Mouse (Mus musculus) neural tube, embryonic 10.5 days (tissue): ENCODE results near the gene Fgg.

Source experiments
- DNase-seq: peaks from one replicate; pipeline ENCODE4 v3.0.0-alpha.2; 2017; ENCODE audit warnings: low spot score; ENCODE audit errors: extremely low spot score

Gene Fgg

DNA sequence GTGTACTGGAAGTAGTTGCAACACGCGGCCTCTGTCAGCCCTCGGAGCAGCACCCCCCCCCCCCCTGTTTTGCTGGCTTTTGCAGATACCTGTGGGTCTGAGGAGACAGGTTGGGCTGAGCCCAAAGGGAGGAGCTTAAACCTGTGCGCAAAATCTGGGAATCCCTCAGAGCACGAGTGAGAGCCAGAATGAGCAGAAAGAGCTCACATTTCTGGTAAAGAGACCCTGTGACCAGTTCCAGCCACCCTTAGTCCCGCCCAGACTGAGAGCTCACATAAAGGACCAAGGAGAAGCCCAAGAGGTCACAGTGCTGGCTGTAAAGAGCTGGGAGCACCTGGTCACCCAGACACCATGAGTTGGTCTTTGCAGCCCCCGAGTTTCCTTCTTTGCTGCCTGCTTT lies at the start of gene Fgg:
Fgg (plus strand) TSS at position 168 of the 400 bp plus-strand sequence.
- no peak for DNase-seq

DNA sequence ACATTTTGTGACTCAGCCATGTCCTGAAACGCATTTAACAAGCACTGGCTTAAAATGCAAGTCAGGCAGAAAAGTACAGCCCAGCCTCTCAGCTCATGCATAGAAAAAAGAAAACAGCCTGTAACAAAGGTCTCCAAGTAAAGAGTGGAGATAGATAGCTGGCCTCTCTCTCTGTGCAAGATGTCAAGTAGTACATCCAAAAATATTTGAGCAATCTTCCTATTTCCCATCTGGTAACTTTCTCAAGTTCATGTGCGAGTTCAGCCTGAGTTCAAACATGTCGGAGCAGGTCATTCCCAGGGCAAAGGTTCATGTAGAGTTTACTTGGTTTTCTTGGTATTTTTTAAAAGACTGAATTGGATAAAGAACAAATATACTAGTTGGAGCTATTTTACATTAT lies 36.5 kb upstream of the Fgg start:
- no peak for DNase-seq

DNA sequence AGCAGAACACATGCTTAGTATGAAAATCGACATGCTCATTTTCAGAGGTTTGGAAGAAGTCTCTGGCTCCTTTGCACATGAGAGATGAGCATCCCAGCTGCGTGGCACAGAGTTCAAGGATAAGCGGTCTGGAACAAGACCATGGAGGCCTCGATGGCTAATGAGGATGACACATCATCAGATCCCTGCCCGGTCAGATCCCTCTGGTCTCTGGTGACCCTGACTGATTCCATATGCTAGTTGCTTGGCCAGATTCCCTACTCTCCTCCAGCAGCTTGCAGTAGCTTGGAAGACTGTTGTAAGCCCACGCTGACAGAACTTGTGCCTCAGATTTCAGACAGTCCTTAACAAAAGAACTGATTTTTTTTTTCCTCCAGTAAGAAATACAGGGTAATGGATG lies 26.7 kb upstream of the Fgg start:
- no peak for DNase-seq

DNA sequence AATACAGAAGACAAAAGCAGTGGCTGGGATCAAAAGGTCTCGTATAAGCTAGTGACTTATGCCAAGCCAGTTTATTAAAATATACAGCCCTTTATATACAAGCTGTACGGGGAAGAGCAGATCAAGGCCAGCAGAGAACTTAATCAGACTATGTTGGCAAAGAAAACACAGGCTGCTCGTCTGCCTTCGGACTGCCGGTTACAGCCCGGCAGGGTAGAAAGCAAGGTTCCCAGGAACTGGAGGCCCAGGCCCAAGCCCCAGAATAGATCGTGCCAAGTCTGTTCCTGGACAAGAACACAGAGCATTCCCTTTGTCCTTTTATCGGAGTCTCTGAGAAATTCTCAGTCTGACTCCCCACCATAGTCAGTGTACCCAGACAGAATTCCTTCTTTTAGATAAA lies 25.7 kb upstream of the Fgg start:
- no peak for DNase-seq

DNA sequence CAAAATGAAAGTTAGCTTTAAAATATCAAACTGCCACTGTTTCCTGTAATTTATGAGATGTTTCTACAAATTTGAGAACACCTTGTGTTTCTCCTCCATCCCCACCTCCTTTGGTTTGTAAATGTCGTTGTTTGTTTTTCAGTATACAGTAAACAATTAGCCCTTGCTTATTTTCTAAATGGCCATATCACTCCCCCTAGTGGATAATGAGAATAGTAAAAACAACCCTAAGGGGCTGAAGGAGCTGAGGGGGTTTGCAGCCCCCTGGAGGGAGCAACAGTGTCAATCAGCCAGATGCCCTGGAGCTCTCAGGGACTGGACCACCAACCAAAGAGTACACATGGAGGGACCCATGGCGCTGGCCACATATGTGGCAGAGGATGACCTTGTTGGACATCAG lies 22.7 kb upstream of the Fgg start:
- DNase-seq = no peak

DNA sequence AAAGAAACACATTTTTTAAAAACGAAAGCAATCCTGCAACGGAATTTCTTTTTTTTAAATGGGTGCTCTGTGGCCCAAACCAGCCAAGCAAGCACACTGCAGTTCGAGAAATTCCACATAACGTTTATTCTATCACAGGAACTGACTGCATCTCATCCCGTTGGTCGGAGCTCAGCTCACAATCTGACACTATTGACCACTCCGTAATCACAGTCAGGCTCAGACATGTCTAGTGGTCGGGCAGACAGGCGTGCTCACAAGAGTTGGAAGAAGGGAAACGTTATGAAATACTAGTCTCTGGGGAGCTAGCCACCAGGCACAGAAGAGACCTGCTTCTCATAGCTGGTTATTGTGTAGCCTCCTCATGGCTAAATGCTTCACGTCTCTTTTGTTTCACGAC lies 15.6 kb upstream of the Fgg start:
- no peak for DNase-seq

DNA sequence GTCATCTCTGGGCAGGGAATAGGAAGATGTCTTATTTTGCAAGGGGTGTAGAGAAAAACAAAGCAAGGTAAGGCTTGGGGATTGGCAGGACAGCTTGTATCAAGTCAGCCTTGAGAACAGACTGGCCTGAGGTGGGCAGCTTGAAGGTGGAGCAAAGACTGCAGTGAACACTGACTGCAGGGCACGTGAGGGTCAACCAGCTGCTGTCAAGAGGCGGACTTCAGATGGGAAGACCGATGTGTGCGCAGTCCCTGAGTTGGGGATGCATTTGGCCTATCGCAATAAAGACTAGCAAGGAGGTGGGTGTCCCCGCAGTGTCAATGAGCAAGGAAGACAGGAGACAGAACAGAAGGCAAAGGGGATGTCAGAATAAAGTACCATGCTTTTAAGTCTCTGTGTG lies 14.6 kb upstream of the Fgg start:
- no peak for DNase-seq

DNA sequence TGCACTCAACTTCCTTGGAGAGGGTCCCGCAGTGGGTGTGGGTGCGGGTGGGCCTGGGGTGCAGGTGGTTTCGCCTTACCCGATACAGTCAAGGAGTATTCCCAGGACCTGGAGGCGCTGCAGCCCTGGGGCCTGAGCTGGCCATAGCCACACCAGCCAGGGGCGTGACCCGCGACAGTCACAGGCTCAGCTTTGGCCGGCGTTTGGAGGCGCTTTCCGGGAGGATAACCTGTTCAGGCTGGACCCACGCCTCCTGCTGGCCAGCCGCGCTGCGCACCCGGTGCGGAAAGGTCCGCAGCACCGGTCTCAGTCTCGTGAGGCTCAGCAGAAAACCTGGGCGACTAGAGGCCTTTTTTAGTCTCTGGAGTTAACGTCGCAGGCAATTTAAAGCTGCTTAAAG lies 12.2 kb upstream of the Fgg start:
- peak; percentile 78 for DNase-seq

DNA sequence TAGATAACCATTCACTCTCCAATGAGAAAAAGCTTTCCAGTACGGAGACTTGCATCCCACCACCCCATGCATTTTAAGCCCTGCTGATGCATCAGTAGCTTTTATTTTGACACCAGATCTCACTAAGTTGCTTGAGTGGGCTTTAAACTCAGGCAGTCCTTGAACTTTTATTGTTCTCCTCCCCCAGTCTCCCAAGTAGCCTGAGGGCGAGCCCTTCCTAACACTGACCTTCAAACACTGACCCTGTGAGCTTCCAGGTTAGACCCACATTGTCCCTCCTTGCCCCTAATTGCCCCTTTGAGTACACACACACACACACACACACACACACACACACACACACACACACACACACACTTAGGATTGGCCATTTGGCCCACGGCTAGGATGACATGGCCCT lies 10.9 kb upstream of the Fgg start:
- DNase-seq = no peak

DNA sequence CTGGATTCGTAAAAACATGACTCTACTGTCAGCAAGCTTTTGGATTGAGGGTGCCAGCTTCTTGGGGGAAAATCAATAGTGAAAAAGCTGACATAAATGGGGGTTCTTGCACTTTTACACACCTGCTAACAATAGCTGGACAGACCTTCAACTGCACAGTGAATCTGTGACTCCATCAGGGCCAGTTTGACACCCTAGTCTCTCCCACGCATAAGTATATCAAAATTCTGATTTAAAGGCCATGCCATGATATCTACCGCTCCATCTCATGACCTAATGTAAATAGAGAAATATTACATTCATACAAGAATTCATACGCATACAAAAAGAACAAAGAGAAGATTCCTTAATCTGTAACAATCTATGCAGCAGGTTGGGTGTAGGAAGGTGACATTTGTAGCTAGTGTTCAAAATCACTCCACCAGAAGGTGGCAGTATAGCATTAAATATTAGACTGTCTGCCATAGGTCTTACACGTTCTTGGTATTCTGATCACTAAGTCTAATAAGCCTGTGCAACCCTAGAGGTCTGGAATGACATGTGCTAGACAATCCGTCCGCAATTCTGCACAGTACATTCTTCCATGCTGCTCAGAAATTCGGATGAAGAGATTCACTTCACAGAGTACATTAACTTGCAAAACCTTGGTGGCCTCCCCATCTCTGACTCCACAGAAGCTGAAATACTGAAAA lies 8.6 kb upstream of the Fgg start:
- peak; percentile 28 for DNase-seq

DNA sequence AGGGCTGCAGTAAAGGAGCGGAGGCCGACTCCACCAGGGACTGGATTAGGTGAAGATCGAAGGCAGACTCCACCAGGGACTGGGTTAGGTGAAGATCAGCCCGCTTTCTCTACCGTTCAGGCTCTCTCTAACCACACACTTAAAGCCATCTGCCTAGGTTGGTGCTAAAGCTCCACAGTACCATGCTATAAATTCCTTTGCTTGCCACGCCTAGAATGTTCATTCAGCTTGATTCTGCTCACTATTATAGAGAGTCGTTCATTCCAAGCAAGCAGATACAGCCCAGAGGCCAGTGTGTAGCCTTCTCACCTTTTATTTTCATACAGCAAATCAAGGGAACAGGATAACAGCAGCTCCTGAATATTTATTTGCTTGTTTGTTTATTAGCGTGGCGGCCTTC lies 7.5 kb upstream of the Fgg start:
- no peak for DNase-seq

DNA sequence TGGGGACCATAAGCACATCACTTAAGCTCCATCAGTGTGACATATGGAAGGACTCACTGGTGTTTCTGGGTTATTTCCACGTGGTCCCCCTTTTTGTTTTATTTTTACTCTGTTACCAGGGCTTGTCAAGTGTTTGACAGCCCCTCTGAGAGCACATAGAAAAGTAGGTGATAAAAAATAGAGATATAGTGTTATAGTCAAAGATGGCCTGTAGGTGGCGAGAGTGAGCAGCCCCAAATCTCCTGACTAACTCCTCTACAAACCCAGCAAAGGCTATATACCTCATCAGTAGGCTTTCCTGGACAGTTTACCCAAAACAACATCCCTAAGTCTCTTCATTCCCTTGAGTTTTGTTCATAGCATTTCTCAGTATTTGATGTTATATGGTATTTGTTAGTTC lies 5.3 kb upstream of the Fgg start:
- peak; percentile 36 for DNase-seq

DNA sequence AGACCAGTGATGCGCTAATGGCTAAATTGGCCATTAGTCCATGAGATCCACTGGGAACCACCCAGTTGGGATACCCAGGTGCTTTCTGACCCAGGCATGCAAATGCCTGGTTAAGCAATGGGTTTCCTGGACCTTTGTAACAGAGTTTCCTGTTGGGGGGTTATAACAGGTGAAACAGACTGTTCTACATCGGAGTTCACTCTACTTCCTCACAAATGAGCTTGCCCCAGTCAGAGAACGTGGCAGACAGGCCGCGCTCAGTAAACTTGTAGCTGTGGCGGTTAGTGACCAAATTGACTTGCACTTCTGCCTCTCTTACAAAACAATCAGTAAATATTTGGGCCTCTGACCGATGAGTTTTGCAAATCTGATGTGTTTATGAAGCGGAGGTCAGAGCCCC lies 4.5 kb upstream of the Fgg start:
- DNase-seq = no peak

DNA sequence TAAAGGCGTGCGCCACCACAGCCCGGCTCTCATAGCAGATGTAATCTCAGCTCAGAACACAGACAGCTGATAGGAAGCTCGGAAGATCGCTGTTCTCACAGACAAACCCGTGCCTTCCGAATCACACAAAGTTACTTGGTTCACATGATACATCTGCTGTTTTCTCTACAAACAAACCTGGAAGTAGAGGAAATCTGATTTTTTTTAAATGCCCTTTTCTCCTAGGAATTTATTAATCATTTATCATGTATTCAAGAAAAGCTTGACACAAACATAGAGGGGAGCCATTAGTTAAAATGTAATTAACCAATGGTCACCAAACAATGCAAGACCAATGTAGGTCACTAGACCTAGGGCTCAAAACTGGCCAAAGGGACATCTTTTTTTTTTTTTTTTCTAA lies 2.7 kb upstream of the Fgg start:
- DNase-seq = no peak

DNA sequence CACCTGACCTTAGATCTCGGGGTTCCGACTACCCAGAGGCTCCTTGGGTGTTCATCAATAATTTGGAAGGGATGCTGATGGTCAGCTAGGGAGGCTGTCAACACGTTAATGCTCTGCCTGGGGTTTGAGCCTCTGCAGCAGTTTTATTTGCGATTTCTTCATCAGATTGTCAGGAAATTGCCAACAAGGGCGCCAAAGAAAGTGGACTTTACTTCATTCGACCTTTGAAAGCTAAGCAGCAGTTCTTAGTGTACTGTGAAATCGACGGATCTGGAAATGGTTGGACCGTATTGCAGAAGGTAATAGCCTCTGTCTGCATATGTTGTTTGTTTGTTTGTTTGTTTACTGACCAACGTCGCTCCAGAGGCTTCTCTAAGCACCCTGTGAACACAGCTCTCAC lies 2.8 kb downstream of the Fgg start:
- no peak for DNase-seq

DNA sequence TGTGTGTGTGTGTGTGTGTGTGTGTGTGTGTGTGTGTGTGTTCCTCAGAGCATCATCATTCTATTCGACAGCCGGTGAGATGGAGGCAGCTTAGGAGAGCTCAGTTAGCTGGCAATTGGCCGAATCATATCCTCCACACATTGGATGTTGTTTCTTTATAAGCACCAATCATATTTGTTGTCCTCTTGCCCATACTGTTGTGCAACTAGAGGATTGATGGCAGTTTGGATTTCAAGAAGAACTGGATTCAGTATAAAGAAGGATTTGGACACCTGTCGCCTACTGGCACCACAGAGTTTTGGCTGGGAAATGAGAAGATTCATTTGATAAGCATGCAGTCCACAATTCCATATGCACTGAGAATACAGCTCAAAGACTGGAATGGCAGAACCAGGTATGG lies 3.6 kb downstream of the Fgg start:
- no peak for DNase-seq

DNA sequence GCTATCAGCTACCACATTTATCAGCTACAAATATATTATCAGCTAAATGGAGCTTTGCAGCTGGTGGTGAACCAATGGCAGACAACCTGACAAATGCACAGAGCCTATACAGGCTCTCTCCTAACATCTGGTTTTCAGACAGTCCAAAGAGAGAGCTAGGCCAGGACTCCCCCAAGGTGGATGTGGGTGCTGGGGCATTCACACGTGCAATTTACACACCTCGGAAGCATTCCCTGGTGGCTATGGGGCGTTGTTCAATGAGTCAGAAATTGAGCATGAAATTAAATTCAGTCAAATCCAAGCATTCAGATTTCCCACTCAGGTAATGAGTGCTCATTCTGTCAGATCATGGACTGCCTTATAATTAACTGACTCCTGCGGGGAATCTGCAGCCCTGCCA lies 4.0 kb downstream of the Fgg start:
- DNase-seq = no peak

DNA sequence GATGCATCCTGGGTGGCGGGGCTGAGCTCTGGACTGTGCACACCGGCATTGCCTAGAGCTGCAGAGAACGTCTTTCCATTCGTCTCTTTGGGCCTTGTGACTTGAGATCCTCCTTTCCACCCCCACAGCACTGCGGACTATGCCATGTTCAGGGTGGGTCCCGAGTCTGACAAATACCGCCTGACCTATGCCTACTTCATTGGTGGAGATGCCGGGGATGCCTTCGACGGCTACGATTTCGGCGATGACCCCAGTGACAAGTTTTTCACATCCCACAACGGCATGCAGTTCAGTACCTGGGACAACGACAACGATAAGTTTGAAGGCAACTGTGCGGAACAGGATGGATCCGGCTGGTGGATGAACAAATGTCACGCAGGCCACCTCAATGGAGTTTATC lies 5.1 kb downstream of the Fgg start:
- DNase-seq = no peak

DNA sequence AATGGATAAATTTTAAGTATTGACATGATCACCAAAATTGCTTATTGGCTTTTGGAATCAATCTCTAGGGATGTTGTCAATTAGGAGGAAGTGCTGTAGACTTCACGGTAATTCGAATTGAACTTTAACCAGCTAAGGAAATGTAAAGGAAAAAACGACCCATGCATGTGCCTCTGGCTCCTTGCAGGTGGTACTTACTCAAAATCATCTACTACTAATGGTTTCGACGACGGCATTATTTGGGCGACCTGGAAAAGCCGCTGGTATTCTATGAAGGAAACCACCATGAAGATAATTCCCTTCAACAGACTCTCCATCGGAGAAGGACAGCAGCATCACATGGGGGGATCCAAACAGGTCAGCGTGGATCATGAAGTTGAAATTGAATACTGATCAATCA lies 6.4 kb downstream of the Fgg start:
- DNase-seq = no peak

DNA sequence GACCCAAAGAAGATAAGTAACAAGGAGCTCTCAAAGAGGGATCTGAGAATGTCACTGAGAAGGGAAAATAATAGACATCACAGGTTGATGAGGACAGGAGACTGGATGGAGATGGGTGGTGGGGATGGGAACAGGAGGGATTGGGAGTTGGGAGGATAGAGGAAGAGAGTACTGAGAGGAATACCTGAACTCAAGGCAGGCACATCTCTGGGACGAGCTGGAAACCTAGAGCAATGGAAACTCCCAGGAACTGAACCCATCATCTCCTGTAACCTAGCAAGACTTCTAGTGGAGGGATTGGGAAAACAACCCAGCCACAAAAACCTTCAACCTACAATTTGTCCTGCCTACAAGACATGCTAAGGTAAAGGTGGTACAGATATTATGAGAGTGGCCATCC lies 8.7 kb downstream of the Fgg start:
- no peak for DNase-seq

DNA sequence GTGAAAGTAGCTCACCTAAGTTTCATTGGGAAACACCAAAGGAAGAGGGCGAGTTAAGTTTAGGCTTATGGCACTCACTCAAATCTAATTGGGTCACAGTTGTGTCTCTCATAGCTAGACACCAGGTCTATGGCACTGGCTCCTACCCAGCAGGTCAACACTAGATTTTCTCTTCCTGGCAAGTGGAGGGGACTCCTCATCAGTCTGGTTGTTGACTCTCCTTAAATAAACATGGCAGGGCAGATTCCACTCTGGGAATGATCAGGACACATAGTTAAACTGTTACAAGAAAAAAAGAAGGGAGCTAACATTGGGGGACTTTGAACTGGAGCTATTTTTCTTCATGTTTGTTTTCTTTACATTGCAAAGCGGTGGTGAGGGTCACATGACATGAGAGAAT lies 12.9 kb downstream of the Fgg start:
- no peak for DNase-seq

DNA sequence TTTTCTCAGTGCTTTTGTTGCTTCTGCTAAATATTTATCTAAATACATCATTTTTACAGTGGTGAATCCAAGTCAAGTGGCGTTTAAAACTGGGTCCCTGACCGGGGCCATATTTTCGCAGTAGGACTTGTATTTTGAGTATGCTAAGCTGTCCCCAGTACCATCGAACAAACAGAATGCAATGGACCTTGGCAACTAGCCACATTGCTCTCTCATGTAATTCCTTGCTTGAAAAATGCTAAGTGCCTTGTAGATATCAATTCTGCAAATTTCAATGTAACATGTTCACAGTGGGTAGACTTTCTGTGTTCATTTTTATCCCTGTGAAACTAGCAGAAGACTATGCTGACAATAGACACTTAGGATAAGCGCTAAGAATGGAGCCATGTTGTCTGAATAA lies 13.7 kb downstream of the Fgg start:
- no peak for DNase-seq

DNA sequence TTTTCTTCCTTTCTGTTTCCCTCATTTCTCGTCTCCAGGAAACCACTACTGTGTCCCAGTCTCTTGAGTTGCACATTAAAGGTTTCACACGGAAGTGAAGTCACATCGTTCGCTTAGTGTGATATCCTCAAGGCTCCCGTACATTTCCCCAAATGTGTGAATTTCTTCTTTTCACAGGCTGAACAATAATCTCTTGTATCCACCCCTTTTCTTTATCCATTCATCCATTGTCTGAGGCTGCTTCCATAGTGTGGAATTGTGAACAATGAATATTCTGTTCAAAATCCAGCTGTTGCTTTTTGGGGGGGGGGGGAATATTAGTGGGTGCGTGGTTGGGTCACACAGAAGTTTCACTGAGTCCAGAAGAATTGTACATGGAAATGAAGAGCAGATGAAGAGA lies 17.5 kb downstream of the Fgg start:
- no peak for DNase-seq
